Mouse (Mus musculus) adrenal gland, adult 18-20 months (tissue): ENCODE measurements around the gene Trp53tg5. TPM values are rescaled to one million over a fixed set of nuclear protein-coding genes. Genes with fewer than 3 reads are reported as not detected.

Source experiments
- DNase-seq, 2 experiments: peaks; one replicate each; pipeline ENCODE4 v3.0.0; 2021 to 2022; ENCODE audit warnings: low spot score in 2 of 2
- long read RNA-seq, 2 experiments: library from polyadenylated mRNA; stranded (forward); transcript quantifications; one replicate each; pipeline ENCODE4 v2.0.0; 2021
- total RNA-seq, 2 experiments: library from RNA; stranded (reverse); gene quantifications; 1 replicate in 1 of 2; 2 replicates in 1 of 2; pipeline ENCODE4 v1.2.3; 2021

Gene Trp53tg5
- not detected for total RNA-seq
- long read RNA-seq, experiment 1 = 0 reads
- long read RNA-seq, experiment 2 = 0 reads

- no peak for DNase-seq
Observed at GRCm38 (mm10) chr2:164473624-164474023, at the start of gene Trp53tg5. Gene Trp53tg5 (minus strand): TSS chr2:164473724.

- no peak for DNase-seq
Observed at GRCm38 (mm10) chr2:164522280-164522679, 48.8 kb upstream of the Trp53tg5 start.

- no peak for DNase-seq
Observed at GRCm38 (mm10) chr2:164521841-164522240, 48.3 kb upstream of the Trp53tg5 start.

- DNase-seq = peak in 1 of 2 experiments; percentile 39
Observed at GRCm38 (mm10) chr2:164520782-164521181, 47.3 kb upstream of the Trp53tg5 start.

GRCm38 (mm10) chr2:164519171-164519526 is 45.6 kb upstream of the Trp53tg5 start:
- DNase-seq = no peak

GRCm38 (mm10) chr2:164518266-164519170 is 45.0 kb upstream of the Trp53tg5 start:
- no peak for DNase-seq

GRCm38 (mm10) chr2:164517485-164518221 is 44.1 kb upstream of the Trp53tg5 start:
- peak; percentile 68 to 74 for DNase-seq

- no peak for DNase-seq
Observed at GRCm38 (mm10) chr2:164516592-164516991, 43.1 kb upstream of the Trp53tg5 start.

- no peak for DNase-seq
Observed at GRCm38 (mm10) chr2:164515897-164516296, 42.4 kb upstream of the Trp53tg5 start.

GRCm38 (mm10) chr2:164514916-164515315 is 41.4 kb upstream of the Trp53tg5 start:
- no peak for DNase-seq

GRCm38 (mm10) chr2:164513389-164513788 is 39.9 kb upstream of the Trp53tg5 start:
- DNase-seq = peak in 1 of 2 experiments; percentile 33

- no peak for DNase-seq
Observed at GRCm38 (mm10) chr2:164512121-164512909, 38.8 kb upstream of the Trp53tg5 start.

- DNase-seq = no peak
Observed at GRCm38 (mm10) chr2:164510621-164511190, 37.2 kb upstream of the Trp53tg5 start.

- DNase-seq = no peak
Observed at GRCm38 (mm10) chr2:164507811-164508210, 34.3 kb upstream of the Trp53tg5 start.

GRCm38 (mm10) chr2:164505619-164506347 is 32.3 kb upstream of the Trp53tg5 start:
- no peak for DNase-seq

GRCm38 (mm10) chr2:164504919-164505318 is 31.4 kb upstream of the Trp53tg5 start:
- DNase-seq = no peak

- peak in 1 of 2 experiments; percentile 51 for DNase-seq
Observed at GRCm38 (mm10) chr2:164500511-164500910, 27.0 kb upstream of the Trp53tg5 start.

GRCm38 (mm10) chr2:164499317-164499716 is 25.8 kb upstream of the Trp53tg5 start:
- no peak for DNase-seq

- no peak for DNase-seq
Observed at GRCm38 (mm10) chr2:164497691-164498268, 24.3 kb upstream of the Trp53tg5 start.
